Mouse (Mus musculus) frontal cortex, postnatal 10 days (tissue): Measurements from ENCODE around the gene Gm21974.
"Not testable (repeated sequence)": the region's sequence is repeated elsewhere in the genome, so short reads cannot be mapped to it uniquely, and the experiment has no call there.

Source experiments
- DNase-seq, 2 experiments: peaks; one replicate each; pipeline ENCODE4 v3.0.0; 2022; ENCODE audit warnings: low spot score in 2 of 2, mixed read lengths in 1 of 2

The Gm21974 gene

GRCm38 (mm10) chr7:127895442-127895841 is at the start of gene Gm21974, which contains the start of gene Vkorc1:
TSS of gene Gm21974 (minus strand) at chr7:127895454.
TSS of gene Vkorc1 (minus strand) at chr7:127895617.
- DNase-seq, result peak; percentile 93 to 95

- DNase-seq, result no peak
Measured at GRCm38 (mm10) chr7:127944614-127945013, 49.4 kb upstream of the Gm21974 start.

DNA sequence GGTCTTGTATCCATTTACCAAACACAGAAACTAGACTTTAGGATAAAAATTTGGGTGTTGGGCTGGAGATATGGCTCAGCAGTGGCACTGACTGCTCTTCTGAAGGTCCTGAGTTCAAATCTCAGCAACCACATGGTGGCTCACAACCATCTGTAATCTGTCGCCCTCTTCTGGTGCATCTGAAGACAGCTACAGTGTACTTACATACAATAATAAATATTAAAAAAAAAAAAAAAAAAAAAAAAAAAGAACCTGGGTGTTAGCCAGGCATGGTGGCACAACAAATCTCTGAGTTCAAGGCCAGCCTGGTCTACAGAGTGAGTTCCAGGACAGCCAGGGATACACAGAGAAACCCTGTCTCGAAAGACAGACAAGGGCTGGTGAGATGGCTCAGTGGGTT is 46.8 kb upstream of the Gm21974 start:
- DNase-seq, result not testable (repeated sequence)

DNA sequence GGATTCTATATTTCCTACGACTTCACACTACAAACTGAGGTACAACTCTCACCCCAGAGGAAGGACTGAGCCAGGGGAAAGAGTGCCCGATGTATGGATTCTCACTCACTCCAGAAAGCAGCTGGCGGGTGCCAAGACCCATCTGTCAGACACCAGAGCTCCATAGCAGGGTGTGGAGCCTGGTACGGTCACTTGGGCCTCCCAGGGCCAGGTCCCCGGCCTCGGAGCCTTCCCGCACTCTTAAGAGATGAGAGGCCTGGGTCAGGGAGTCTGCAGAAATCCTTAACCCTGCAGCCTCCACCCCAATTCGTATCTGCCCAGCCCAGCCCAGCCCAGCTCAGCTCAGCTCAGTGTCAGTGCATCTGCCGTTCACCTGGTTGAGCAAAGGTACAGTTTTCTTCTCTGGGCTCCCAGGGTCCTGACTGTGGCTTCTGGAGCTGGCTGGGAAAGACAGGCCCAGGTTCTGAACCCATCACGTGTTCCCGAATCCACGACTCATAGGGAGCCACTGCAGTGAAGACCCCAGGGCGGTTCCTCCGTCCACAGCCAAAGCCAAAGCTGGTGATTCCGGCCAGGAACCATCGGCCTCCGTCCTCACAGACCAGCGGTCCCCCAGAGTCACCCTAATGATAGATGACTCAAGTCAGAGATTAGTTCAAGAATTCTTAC is 41.1 kb upstream of the Gm21974 start:
- DNase-seq, result no peak

DNA sequence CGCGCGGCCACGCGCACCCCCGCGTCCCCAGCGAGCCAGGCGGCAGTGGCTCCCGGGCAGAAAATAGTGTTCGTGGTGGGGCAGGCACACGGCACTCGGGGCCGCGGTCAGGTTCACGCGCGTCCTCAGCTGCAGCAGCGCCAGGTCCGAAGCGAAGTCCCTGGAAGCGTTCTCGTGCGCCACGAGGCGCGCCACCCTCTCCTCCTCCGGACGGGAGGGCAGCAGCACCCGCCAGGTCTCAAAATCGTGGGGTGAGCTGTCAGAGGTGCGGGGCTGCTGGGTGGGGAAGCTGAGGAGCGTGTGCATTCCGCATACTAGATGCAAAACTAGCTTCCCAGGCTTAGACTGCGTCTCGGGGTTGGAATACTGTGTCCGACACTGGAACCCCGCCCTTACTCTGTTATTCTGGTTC is 40.5 kb upstream of the Gm21974 start:
- DNase-seq, result no peak

DNA sequence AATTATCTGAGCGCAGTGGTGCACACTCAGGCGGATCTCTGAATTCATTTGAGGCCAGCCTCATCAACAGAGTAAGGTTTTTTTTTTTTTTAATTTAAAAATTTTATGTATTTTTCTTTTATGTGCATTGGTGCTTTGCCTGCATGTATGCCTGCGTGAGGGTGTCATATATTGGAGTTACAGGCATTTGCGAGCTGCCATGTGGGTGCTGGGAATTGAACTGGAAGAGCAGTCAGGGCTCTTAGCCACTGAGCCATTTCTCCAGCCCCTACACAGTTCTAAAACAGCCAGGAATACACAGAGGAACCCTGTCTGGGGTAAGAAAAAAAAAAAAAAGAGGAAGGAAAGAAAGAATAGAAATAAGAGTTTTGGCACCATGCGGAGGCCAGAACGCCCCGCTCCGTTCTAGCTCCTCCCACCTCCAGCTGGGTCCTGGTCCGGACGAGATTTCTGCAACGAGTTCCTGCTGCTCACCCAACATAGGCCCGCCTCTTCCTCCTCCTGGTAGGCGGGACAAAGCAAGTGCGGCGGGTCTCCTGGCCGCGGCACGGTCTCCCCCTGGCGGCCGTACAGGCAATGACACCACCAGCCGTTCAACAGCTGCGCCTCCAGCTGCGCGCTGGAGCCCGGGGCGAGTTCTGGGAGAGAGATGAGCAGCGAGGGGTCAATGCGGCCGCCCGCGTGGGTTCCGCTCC is 39.9 kb upstream of the Gm21974 start:
- DNase-seq, result peak; percentile 90 to 93

DNA sequence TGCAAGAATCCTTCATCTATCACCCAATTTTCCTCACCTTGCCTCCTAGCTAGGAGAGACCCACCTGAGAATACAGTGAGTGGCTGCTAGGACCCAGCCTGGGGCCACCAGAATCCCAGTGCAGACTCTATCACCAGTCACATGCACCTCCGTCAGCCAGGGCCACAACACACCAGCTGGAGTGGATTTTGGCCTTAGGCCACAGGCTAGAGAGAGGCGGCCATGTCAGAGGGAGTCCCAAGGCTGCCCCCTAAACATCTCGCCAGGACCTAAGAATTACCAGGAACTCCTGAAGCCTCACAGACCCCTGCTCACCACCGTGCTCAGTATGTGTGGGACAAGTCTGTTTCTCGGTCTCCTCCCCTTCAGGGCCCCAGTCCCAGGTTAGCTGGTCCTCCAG is 38.8 kb upstream of the Gm21974 start:
- no peak for DNase-seq

DNA sequence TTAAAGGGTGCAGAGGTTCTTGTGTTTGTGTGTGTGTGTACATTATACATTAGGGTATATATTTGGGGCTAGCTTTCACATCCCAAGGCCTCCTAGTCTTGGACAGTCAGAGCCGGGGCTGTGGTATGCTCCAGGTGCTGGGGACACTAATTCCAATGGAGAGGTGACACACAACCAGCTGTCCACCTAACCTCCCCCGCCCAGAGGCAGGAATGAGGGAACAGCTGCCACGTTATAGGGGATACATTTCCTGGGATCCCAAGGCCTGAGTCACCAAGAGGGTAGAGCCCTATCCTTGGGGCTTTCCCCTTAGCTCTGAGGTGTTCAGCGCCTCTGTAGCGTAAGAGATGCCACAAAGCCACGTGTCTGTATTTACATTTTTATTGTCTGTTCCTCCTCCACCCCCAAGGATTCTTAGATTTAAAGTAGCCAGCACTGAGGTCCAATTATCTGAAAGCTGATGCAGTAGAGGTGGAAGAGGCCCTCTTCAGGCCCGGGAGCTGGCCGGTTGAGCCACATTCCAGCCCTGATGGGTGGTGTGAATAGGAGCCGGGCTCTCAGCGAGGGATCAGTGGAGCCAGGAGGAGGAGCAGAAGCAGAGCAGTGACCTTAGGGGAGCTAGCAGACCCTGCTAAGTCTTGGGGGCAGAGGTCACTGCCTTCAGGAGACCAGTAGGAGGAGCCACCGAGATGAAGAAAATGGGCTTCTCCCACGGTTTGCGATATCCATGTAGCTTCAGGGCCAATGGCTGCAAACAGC is 37.2 kb upstream of the Gm21974 start:
- DNase-seq, result no peak

DNA sequence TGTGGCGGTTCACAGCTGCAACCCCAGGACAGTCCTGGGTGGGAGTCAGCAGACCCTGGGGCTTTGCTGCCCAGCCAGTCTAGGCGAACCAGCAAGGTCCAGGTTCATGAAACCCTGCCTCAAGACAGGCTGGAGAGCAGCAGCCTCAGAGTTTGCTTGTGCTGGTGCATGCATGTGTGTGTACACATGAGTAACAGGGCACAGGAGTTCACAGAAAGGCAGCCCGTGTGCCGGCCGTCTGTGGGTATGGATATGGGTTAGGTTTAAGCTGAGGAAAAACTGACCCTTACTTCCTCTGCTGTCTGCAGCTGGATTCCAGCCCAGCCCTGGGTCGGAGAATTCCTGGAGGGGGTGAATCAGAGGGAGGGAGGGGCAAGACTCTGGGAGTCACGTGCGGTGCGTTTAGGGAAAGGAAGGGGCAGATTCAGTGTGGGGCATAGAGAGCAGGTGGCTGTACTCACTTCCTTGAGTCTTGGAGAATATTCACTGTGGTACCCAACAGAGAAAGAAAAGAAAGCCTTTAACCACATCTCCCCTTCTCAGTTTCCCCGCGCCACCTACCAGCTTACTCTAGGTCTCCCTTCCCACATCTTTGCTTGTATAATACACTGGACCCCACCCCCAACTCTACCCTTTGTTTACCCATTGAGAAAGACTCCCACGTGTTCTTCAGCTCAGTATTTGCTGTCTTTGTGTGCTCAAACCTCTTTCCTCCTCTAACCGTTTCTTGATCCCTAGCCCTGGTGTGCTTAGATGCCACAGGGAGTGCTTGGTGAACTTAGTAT is 36.3 kb upstream of the Gm21974 start:
- DNase-seq, result no peak

- DNase-seq, result no peak
Measured at GRCm38 (mm10) chr7:127930636-127931035, 35.4 kb upstream of the Gm21974 start.

- no peak for DNase-seq
Measured at GRCm38 (mm10) chr7:127929923-127930322, 34.7 kb upstream of the Gm21974 start, which contains the start of gene Prss8. TSS of gene Prss8 (minus strand) at chr7:127930104.

- no peak for DNase-seq
Measured at GRCm38 (mm10) chr7:127928596-127928995, 33.3 kb upstream of the Gm21974 start.

- DNase-seq, result no peak
Measured at GRCm38 (mm10) chr7:127927726-127928125, 32.5 kb upstream of the Gm21974 start.

- no peak for DNase-seq
Measured at GRCm38 (mm10) chr7:127926846-127927245, 31.6 kb upstream of the Gm21974 start.

- DNase-seq, result no peak
Measured at GRCm38 (mm10) chr7:127926066-127926465, 30.8 kb upstream of the Gm21974 start.

- DNase-seq, result no peak
Measured at GRCm38 (mm10) chr7:127925252-127925651, 30.0 kb upstream of the Gm21974 start.

- DNase-seq, result no peak
Measured at GRCm38 (mm10) chr7:127923714-127924113, 28.5 kb upstream of the Gm21974 start.

DNA sequence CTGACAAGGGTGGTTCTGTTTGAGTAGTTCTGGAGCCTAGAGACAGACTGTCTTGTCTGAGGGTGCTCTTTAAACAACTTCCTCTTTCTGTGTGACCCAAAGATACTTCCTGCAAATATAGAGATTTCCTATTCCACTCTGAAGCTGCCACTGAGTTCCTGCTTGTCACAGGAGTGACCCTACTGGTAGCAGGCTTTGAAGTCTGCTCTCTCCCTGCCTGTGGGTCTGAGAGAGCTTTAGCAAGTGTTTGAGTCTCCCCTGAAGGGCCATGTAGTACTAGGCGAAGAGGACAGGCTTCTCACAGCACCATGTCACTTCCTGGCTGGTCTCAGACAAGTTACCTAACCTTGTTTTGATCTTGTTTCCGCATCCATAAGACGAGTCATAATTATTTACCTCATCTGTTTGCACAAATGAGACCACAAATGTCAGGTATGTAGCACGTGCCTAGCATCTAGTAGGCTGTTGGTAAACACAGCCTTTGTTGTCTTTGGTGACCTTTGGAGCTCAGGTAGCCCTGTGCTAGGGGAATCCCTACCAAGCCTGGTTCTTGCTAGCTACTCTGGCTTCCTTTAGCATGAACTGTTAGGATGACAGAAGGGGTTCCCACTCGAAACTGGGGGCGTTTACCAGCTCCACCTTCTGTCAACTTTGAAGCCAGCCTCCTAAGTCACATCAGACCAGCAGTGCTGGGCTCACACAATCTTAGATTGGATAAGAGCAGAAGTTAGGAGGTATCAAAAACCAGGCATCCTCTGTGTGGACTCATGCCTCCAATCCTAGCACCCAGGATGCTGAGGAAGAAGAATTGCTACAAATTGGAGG is 27.4 kb upstream of the Gm21974 start:
- no peak for DNase-seq

DNA sequence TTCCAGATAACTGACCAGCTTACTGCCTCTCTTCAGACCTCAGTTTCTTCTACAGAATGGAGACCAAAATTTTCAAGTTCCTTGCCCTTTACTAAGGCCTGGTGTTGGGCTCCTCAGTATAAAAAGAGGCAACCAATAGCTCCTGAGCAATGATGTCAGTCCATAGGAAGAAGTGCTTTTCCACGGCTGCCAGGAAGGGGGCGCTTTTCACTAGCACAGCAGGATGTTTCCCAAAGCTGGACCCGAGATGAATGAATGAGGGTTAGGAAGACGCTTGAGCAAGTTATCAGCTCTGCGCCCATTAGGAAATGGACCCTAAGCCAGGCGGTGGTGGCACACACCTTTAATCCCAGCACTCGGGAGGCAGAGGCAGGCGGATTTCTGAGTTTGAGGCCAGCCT is 26.3 kb upstream of the Gm21974 start:
- no peak for DNase-seq

DNA sequence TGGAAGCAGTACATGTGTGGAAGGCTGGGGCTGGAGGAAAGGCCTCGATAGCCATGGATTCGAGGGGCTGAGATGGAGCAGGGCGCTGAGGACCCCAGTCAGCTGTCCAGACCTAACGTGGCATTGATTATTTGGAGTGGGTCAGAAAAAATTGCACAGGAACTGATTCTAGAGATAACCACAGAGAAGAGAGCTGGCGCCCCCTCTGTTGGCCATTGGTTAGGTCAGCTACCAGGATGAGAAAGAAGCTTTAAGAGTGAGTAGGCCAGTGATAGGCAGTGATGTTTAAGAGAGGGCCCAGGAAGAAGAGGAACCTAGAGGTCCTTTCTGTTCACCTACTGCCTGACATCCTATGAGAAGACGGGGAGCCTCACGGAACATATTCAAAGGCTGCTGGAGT is 24.0 kb upstream of the Gm21974 start:
- DNase-seq, result no peak

DNA sequence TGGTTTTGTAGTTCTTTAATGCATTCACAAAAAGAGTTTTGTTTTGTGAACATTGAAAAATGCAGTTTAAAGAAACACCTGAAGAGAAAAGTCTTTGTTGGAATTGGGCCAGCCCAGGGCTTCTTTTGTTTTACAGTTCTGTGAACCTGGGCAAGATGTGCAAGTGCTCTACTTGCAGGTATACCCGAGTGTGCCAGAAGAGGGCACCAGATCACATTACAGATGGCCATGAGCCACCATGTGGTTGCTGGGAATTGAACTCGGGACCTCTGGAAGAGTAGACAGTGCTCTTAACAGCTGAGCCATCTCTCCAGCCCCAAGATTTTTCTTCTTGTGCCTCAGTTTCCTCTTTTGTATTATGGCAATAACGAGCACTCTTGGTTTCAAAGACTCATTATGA is 22.9 kb upstream of the Gm21974 start:
- DNase-seq, result no peak
